Mouse (Mus musculus) cortical plate, adult 2 months (tissue): ENCODE results near the gene Zfp781.
"Not testable (repeated sequence)": the region's sequence is repeated elsewhere in the genome, so short reads cannot be mapped to it uniquely, and the experiment has no call there.

ENCODE experiments used
- CTCF ChIP-seq: fragments of 200-500 bp; IDR thresholded peaks from 2 replicates; pipeline ENCODE4 v1.5.1; 2011; ENCODE audit warnings: mild to moderate bottlenecking, control low read depth, low read length; ENCODE audit not compliant: insufficient read depth; ENCODE audit errors: extremely low read depth
- POLR2A ChIP-seq: fragments of 200-500 bp; IDR thresholded peaks from 2 replicates; pipeline ENCODE4 v1.6.1; 2011; ENCODE audit warnings: mild to moderate bottlenecking, low read length, control low read depth; ENCODE audit not compliant: insufficient read depth; ENCODE audit errors: extremely low read depth

GRCm38 (mm10) chr10:81929842-81930743, at the start of gene Zfp781:
- not testable (repeated sequence) for TF ChIP-seq CTCF, POLR2A
